Mouse (Mus musculus): ENCODE results near the gene Prss54. TPM values are rescaled to one million over a fixed set of nuclear protein-coding genes. Genes with fewer than 3 reads are reported as not detected.

Prss54 gene
- polyA plus RNA-seq, 2 experiments from 2014 or later: not detected

DNA sequence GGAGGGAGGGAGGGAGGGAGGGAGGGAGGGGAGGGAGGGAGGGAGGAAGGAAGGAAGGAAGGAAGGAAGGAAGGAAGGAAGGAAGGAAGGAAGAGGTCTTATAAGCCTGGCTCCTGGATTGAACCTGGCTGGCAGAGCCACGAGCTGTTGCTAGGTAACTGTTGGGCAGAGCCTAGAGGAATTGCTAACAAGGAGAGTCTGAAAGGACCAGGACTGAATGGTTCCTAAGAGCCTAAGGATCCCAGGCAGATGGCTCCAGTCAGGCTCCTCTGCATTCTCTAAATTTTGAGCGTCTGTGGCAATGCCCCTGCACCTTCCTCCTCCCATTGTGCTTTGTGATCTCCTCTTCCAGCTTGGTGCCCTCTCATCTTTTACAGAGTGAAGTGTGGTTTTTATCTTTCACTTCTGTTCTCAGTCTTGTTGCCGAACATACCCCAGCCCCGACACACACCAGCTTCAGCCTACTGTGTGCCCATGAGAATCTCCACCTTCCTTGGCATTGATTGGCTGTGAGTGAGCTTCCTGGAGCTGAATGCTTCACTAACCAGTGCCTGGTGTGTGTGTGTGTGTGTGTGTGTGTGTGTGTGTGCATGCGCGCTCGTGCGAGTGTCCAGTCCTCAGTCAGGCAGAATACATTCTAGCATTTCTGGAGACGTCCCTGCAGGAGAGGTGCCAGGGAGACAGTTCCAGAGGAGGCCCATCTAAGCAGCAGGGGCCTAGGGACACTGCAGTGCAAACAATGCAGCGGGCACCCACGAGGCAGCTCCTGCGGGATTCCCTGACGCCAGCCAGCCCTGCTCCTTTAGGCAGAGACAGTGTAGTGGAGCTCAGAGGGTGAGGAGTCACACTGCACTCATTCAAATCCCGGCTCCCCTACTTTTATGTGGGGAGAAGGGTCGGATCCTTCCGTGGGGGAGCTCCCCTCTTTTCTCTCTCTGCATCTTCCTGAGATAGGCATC is 26.0 kb downstream of the Prss54 start:
- ATAC-seq: no peak

DNA sequence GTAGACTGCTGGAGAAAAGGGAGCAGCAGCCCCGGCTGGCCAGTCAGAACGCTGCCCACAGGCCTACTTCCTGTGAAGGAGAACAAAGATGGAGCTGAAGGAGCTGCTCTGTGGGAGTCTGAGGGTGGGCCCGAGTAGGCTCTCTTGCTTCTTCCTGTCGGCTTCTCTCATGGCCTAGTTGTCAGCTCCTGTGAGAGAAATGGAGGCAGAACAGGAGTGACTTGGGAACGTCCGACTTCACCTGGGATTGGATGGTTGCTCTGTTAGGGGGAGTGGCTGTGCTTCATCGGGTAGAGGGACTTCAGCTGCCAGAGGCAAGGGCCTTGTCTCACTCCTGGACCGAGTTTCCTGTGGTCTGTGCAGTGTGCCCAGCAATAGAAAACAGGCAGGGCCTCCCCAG is 28.2 kb downstream of the Prss54 start:
- no peak for ATAC-seq

DNA sequence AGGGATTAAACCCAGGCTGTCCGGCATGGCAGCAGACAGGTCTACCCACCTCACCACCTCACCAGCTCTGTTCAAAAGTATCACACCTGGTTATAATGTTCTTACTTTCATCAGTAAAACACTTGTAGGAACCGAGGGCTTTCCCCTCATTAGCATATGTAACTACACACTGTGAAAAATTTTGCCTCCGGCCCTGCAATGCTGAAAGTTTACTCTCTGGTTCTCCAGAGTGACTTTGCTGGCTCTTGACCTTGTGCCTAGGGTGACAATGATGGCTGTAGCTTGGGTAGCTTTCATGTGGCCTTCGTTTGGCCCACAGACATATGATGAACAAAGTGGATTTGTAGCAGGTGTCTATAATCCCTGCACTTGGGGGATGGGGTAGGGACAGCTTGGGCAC is 29.2 kb downstream of the Prss54 start:
- no peak for ATAC-seq

DNA sequence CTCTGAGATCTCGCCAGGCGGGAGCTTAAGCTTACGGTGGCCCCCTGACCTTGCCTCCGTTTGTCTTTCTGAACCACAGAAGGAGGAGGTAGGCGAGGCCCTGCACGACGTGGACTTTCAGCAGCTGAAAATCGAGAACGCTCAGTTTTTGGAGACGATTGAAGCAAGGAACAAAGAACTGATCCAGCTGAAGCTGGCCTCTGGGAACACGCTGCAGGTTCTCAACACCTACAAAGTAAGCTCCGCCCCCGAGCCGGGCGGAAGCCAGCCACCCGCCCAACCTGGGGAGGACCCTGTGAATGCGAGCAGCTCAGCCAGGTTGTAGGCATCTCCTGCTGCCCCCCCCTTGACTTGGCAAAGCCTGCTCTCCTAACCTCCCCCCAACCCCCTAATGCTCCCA is 30.3 kb downstream of the Prss54 start:
- ATAC-seq: no peak

DNA sequence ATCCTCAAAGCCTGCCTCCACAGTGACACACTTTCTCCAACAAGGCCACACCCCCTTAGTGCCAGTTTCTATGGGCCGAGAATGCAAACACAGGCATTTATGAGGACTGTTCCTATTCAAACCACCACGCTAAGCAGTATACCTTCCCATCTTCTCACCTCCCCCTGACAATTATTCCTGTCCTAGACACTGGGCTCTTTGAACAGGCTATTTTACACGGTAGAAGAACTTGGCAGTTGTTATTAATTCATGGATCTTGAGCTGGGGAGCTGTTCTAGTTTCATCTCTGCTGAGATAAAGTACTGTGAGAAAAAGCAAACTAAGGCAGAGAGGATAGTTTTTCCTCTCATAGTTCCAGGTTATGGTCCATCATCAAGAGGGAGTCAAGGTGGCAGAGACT is 33.1 kb downstream of the Prss54 start:
- ATAC-seq: no peak

DNA sequence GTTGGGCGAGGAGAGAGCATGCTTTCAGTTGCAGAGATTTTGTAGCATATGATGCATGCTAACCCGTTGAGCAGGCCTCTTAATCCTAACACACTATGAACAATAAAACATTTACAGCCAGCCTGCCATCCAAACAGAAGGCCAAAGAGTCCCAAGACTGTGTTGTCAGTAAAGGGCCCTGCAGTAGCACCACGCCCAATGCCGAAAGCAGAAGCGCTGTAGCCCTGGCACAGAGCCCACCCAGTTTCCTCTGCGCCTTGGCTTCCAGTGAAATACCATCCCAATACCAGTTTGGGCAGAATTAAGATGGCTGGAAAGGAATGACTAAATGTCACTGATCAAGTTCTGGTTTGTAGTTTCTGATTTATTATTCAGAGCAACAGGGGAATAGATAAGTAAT is 33.9 kb downstream of the Prss54 start:
- ATAC-seq: no peak

DNA sequence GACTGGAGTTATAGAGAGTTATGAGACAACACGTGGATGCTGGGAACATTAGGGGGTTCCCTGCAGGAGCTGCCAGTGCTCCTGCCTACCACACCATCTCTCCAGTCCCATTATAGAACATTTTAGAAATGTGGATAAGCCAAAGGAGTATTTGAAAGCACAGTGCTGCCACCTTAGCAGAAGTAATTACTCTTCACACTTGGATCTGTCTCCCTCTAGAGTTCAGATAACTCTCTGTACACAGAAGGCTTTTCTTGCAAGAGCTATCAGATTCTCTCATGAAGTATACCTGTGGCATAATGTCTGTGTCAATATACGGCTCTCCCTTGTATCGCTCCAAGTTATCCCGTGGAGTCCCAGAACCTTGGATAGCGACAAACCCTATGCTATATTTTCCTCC is 36.7 kb downstream of the Prss54 start:
- ATAC-seq: no peak

DNA sequence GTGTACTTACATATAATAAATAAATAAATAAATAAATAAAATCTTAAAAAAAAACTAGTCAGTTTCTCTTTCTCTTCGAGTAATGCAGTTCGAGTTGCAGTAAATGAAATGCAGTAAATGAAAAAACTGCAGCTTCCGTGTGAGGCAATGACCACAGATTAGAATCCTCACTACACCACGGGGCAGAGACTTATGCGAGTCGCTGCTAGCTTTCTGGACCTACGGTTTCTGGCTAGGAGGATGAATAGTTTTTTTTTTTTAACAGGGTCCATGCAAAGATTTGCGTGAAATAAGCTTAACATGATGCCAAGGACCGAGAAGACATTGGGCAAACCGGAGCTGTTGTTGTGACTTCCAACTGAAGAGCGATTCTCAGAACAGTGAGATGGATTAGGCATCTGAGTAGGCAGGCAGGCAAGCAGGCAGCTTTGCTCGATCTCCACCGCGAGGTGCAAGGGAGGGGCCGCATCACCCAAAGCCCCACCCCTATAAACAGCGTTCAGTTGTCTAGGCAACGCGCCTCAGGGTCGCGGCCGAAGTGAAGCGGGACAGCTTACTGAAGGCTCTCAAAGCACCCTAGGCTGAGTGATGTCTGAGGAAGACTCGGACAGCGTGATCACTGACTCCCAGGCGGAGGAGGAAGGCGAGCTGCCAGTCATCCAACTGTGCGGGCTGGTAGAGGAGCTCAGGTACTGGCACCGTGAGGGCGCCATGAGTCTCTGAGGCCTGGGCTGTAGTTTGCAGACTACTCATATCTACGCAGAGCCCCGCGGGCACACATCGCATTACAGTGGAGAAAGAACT is 42.4 kb downstream of the Prss54 start, which contains the start of gene Ccdc113:
Ccdc113 (plus strand) TSS at position 502 of the 804 bp plus-strand sequence.
- ATAC-seq: no peak

DNA sequence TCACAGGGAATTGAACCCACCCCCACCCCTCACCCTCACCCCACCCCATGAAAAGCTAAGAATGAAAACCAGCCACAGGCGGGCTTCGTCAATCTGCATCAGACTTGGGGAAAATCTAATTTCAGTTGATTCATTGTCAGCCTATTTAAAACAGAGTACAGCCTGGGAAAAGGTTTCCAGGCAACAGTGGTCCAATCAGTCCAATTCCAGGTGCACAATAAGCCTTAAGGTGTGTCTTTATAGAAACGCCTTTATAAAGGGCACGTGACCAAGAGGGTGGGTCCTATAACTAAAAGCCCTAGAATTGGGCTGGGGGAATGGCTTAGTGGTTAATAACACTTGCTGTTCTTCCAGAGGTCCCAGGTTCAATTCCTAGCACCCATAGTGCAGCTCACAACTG is 43.9 kb downstream of the Prss54 start:
- ATAC-seq: no peak

DNA sequence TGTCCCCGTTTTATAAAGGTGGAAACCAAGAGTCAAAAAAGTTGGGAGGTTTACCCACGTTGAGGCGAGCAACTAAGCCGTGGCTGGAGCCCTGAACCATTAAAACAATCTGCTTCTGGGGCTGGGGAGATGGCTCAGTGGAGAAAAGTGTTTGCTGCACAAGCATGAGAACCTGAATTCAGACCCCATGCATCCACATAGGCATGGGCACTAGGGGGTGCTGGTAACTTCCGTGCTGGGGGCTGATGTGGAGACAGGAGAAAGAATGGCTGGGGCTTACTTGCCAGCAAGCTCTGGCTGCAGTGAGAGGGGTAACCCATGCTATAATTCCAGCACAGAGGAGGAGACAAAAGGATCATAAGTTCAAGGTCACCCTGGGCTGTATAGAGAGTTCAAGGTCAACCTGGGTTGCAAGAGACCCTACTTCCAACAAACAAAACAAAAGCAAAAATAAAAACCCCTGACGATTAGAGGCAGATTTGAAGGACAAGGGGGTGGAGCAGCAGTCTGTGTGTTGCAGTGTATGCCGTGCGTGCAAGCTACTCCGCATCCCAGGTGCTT is 47.3 kb downstream of the Prss54 start:
- no peak for ATAC-seq

DNA sequence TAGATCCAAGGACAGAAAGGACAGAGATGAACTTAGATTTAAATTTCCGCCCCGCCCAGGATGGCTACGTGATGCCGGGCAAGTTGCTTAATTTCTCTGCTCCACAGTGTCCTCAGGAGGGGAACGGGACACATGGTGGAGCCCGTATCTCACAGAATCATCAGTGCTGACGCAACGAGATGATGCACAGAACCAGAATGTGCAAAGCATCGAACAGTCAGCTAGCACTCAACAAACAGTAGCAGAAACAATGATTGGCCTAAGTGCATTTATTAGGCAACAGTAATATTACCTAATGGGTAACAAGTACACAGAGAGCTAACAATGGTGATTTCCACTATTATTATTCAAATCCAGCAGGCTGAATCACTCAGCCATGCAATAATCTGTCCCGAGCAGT is 47.9 kb downstream of the Prss54 start:
- ATAC-seq: no peak

DNA sequence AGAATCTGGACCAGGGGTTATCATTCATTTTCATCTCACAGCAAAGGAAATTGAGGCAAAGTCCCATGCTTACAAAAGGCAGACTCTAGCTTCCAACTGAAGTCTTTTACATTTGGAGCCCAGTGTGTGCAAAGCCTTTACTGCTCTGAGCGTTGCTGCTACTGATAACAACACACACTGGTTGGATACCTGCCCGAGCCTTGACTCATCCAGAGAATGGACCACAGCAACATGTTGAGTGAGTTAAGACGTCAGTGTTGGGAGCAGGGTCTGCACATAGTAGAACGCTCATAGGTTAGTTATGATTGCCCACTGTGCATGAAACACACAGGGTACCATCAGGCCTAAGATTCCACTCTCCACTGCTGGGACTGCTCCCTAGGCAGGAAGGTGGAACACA is 52.1 kb downstream of the Prss54 start:
- no peak for ATAC-seq

DNA sequence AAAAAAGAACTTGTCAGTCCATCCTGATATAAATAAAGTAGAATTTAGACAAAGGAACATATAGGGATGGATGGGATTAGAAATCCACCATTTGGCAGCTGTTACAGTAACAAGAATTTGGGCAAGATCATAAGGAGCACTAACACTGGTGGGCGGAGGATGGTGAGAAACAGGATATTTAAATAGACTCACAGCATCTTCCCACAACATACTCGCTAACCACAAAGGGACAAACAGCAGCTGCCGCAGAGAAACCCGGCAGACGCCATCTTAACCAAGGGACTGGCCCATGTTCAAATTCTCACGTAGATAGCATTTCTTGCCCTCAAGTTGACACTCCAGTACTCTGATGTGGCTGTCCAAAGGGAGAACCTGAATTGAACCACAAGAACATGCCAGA is 59.2 kb downstream of the Prss54 start:
- no peak for ATAC-seq

DNA sequence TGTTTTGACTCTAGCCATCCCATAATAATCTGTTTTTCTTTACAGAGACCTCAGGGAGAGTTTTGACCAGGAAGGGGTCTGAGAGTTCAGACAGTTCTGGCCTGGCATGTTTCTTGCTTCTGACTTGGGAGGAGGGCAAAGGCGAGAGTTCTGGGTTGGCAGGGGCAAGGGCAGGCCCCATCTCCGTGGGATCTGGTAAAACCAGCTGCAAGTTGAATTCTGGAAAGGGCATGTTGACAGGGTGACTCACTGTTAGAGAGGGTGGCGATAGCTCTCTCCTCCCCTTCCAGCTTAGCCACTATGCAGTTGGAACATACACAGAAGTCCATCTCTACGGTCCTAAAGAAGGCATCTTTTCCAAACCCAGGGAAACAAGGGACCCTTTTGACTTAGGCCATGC is 62.9 kb downstream of the Prss54 start:
- ATAC-seq: no peak

DNA sequence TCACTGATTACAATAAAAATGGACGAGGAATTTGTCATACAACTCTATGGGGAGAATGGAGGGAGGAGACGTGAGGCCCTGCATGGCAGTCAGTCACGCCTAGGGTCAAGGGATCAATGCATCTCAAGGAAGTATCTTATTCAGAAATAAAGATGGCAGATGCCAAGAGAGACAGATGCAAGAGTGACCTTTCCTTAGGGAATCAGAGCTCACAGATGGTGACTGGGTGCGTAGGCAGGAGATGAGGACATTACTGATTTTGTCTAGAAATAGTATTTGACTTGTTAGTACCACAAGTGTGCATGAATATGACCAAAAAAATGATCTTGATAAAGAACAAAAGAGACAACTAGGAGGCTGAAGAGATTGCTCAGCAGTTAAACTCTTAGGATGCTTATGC is 63.9 kb downstream of the Prss54 start:
- no peak for ATAC-seq

Other genes starting within 250 kb of the Prss54 start
- gene Zfp319, start 244.4 kb downstream of the Prss54 start, polyA plus RNA-seq (2017; shearing (Covaris generic)): 1 to 10 TPM; 3.2 to 4.5 TPM
- 10 to 100 TPM; 51.4 to 65.4 TPM for gene Usb1, start 244.1 kb downstream of the Prss54 start, polyA plus RNA-seq (2017; shearing (Covaris generic))
- 1 to 10 TPM in 1 of 2 experiments, under 1 TPM in 1; 0.95 to 1.6 TPM for gene Mmp15, start 224.1 kb downstream of the Prss54 start, polyA plus RNA-seq (2017; shearing (Covaris generic))
- 10 to 100 TPM; 65.2 to 66.9 TPM for gene Cfap20, start 141.5 kb downstream of the Prss54 start, polyA plus RNA-seq (2017; shearing (Covaris generic))
- 10 to 100 TPM; 13.9 to 14.2 TPM for gene Csnk2a2, start 86.3 kb downstream of the Prss54 start, polyA plus RNA-seq (2017; shearing (Covaris generic))
- not detected for gene Ccdc113, start 42.3 kb downstream of the Prss54 start, polyA plus RNA-seq (2017; shearing (Covaris generic))
- gene Gins3, start 57.1 kb upstream of the Prss54 start, polyA plus RNA-seq (2017; shearing (Covaris generic)): 10 to 100 TPM in 1 of 2 experiments, 1 to 10 TPM in 1; 7.0 to 10.1 TPM
- gene Ndrg4, start 100.6 kb upstream of the Prss54 start, polyA plus RNA-seq (2017; shearing (Covaris generic)): under 1 TPM in 1 of 2 experiments, not detected in 1; 0.97 TPM
- 10 to 100 TPM in 1 of 2 experiments, 1 to 10 TPM in 1; 6.2 to 11.7 TPM for gene Setd6, start 139.5 kb upstream of the Prss54 start, polyA plus RNA-seq (2017; shearing (Covaris generic))
- 10 to 100 TPM; 87.9 to 88.0 TPM for gene Cnot1, start 231.1 kb upstream of the Prss54 start, polyA plus RNA-seq (2017; shearing (Covaris generic))
- gene Sap18b, start 249.0 kb upstream of the Prss54 start, polyA plus RNA-seq (2017; shearing (Covaris generic)): 100 to 1,000 TPM; 286 to 315 TPM

All from activated CD4-positive, CD25-positive, alpha-beta regulatory T cell, adult 4 months (primary cell).